Mouse (Mus musculus): Measurements from ENCODE around the gene Kncn. TPM values are rescaled to one million over a fixed set of nuclear protein-coding genes. Genes with fewer than 3 reads are reported as not detected.

The Kncn gene
- polyA plus RNA-seq, 1 experiment from 2014 or later = not detected

- DNase-seq (no peak), ATAC-seq (no peak)
- H3K4me1 ChIP-seq (ENCODE audit: insufficient read depth) = 0 out of 2 replicates have a peak, but pooled peaks cover 2% of the 10 kb centered on the region
These were observed 13.9 kb downstream of the Kncn start for GRCm38 (mm10) chr4:115897901-115898631.

GRCm38 (mm10) chr4:115902816-115903215 is 18.6 kb downstream of the Kncn start:
- no peaks in the 10 kb centered on the region for H3K36me3 ChIP-seq (replicated peaks; ENCODE audit: insufficient read depth, low read length)
- WGBS (ENCODE audit: insufficient replicate concordance) = 20% methylated on average over 5 of the region's 5 CpGs
- H3K9ac ChIP-seq (replicated peaks) = no peak overlapping the region
- H3K4me3 ChIP-seq (ENCODE audit: low read depth, low read length) = no peak overlapping the region
- H3K4me1 ChIP-seq (ENCODE audit: insufficient read depth) = 0 out of 2 replicates have a peak, but pooled peaks cover 2% of the 10 kb centered on the region
- peak; percentile 81 for DNase-seq
- no peak for TF ChIP-seq EP300 (IDR thresholded peaks at IDR 0.05; ENCODE audit: low read depth)
- peak; percentile 84 for TF ChIP-seq CTCF (IDR thresholded peaks at IDR 0.05; ENCODE audit: low read depth)
- no peak overlapping the region for H3K27ac ChIP-seq (ENCODE audit: low read depth)
- H3K9me3 ChIP-seq (ENCODE audit: low read length) = no peaks in the 10 kb centered on the region
- H3K27me3 ChIP-seq (ENCODE audit: insufficient read depth, low read length) = peaks cover 48% of the 10 kb centered on the region
- ATAC-seq = no peak
- no peak overlapping the region for H3K4me2 ChIP-seq (ENCODE audit: low read depth, low read length)

More at GRCm38 (mm10) chr4:115897901-115898631, 13.9 kb downstream of the Kncn start:
- 4% methylated on average over 54 of the region's 56 CpGs for WGBS (ENCODE audit: insufficient replicate concordance)
- Histone ChIP-seq H3K4me3 (ENCODE audit: low read depth, low read length) (peak overlapping the region; percentile 20; the same call in 1 of the 2 replicates), H3K27ac (ENCODE audit: low read depth) (no peak overlapping the region), H3K4me2 (ENCODE audit: low read depth, low read length) (peak overlapping the region; percentile 45), H3K9ac (replicated peaks) (no peak overlapping the region), H3K27me3 (ENCODE audit: insufficient read depth, low read length) (peaks cover 51% of the 10 kb centered on the region), H3K36me3 (replicated peaks; ENCODE audit: insufficient read depth, low read length) (no peaks in the 10 kb centered on the region), H3K9me3 (ENCODE audit: low read length) (no peaks in the 10 kb centered on the region)
- TF ChIP-seq EP300 (IDR thresholded peaks at IDR 0.05; ENCODE audit: low read depth) = no peak
- TF ChIP-seq CTCF (IDR thresholded peaks at IDR 0.05; ENCODE audit: low read depth) = peak; percentile 42

DNA sequence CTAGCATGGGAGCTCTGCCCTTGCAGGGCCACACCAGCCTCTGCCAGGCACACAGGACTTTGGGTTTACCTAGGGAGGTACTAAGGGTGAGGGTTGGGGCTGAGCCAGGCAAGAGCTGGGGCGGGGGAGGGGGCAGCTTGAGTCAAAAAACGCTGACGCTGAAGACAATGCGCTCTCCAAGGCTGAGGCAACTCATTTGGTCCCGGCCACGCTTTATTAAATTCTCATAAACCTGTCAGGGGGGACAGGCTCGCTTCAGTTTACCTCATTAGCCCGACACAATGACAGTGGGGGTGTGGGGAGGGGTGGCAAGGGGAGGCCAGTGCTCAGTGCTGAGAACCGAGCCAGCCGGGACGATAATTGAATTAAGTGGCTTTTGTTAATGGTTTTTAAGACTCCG is 20.2 kb downstream of the Kncn start:
- Histone ChIP-seq H3K9ac (replicated peaks) (no peak overlapping the region), H3K4me2 (ENCODE audit: low read depth, low read length) (no peak overlapping the region), H3K4me1 (ENCODE audit: insufficient read depth) (no peaks in the 10 kb centered on the region), H3K36me3 (replicated peaks; ENCODE audit: insufficient read depth, low read length) (no peaks in the 10 kb centered on the region), H3K27ac (ENCODE audit: low read depth) (no peak overlapping the region), H3K4me3 (ENCODE audit: low read depth, low read length) (no peak overlapping the region), H3K9me3 (ENCODE audit: low read length) (no peaks in the 10 kb centered on the region), H3K27me3 (ENCODE audit: insufficient read depth, low read length) (peaks cover 36% of the 10 kb centered on the region)
- ATAC-seq (no peak), DNase-seq (no peak)
- TF ChIP-seq EP300 (IDR thresholded peaks at IDR 0.05; ENCODE audit: low read depth) = no peak
- no peak for TF ChIP-seq CTCF (IDR thresholded peaks at IDR 0.05; ENCODE audit: low read depth)
- WGBS (ENCODE audit: insufficient replicate concordance) = 28% methylated on average over 12 of the region's 12 CpGs

- Histone ChIP-seq H3K4me1 (ENCODE audit: insufficient read depth) (no peaks in the 10 kb centered on the region), H3K4me3 (ENCODE audit: low read depth, low read length) (no peak overlapping the region), H3K27me3 (ENCODE audit: insufficient read depth, low read length) (peaks cover 30% of the 10 kb centered on the region), H3K9me3 (ENCODE audit: low read length) (no peaks in the 10 kb centered on the region), H3K9ac (replicated peaks) (no peak overlapping the region), H3K36me3 (replicated peaks; ENCODE audit: insufficient read depth, low read length) (no peaks in the 10 kb centered on the region), H3K27ac (ENCODE audit: low read depth) (no peak overlapping the region), H3K4me2 (ENCODE audit: low read depth, low read length) (no peak overlapping the region)
- ATAC-seq (no peak), DNase-seq (no peak)
- WGBS (ENCODE audit: insufficient replicate concordance) = 25% methylated on average over 7 of the region's 7 CpGs
- TF ChIP-seq CTCF (IDR thresholded peaks at IDR 0.05; ENCODE audit: low read depth) (no peak), EP300 (IDR thresholded peaks at IDR 0.05; ENCODE audit: low read depth) (no peak)
These were observed 21.5 kb downstream of the Kncn start for GRCm38 (mm10) chr4:115905701-115906100.

DNA sequence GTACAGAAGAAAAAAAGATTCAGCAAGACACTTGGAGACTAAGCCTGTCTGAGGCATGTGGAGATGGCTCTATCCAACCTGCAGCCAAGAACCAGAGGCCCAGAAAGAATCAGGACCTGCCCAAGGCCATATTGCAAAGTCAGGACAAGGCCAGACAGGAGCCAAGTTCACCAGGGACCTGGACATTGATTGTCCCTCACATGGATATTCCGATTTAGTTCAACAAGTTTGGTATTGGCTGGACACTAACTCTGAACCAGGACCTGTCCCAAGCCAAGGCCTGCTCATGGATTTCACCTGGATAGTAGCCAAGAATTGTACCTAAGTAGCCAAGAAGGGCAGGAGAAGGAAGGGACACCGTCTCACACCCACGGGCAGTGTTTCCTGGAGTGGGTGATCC is 22.6 kb downstream of the Kncn start:
- Histone ChIP-seq H3K27me3 (ENCODE audit: insufficient read depth, low read length) (peaks cover 27% of the 10 kb centered on the region), H3K27ac (ENCODE audit: low read depth) (no peak overlapping the region), H3K9me3 (ENCODE audit: low read length) (no peaks in the 10 kb centered on the region), H3K36me3 (replicated peaks; ENCODE audit: insufficient read depth, low read length) (no peaks in the 10 kb centered on the region), H3K4me2 (ENCODE audit: low read depth, low read length) (no peak overlapping the region), H3K9ac (replicated peaks) (no peak overlapping the region), H3K4me3 (ENCODE audit: low read depth, low read length) (no peak overlapping the region), H3K4me1 (ENCODE audit: insufficient read depth) (no peaks in the 10 kb centered on the region)
- WGBS (ENCODE audit: insufficient replicate concordance) = 78% methylated on average over 3 of the region's 3 CpGs
- ATAC-seq (no peak), DNase-seq (no peak)
- TF ChIP-seq CTCF (IDR thresholded peaks at IDR 0.05; ENCODE audit: low read depth) (no peak), EP300 (IDR thresholded peaks at IDR 0.05; ENCODE audit: low read depth) (no peak)

DNA sequence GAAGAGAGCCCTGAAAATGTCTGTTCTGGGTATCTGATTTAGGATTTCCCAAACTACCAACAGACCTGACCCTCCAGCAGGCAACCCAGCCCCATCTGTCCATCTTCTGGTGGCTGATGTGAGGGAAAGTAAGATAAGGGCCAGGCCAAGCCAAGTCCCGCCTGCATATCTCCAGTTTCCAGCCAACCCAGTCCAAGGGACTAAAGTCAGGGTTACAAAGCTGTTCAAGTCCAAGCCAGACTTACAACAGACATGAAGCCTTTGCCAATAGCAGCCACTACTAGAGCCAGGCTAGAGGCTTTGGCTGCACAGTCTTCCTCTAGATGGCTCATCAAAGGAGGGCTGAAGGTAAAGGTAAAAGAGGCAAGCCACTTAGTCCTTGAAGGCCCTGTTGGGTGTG is 23.8 kb downstream of the Kncn start:
- TF ChIP-seq CTCF (IDR thresholded peaks at IDR 0.05; ENCODE audit: low read depth) (no peak), EP300 (IDR thresholded peaks at IDR 0.05; ENCODE audit: low read depth) (no peak)
- H3K27me3 ChIP-seq (ENCODE audit: insufficient read depth, low read length) = peaks cover 21% of the 10 kb centered on the region
- DNase-seq (no peak), ATAC-seq (no peak)
- no peak overlapping the region for H3K27ac ChIP-seq (ENCODE audit: low read depth)
- no peaks in the 10 kb centered on the region for H3K4me1 ChIP-seq (ENCODE audit: insufficient read depth)
- no peaks in the 10 kb centered on the region for H3K36me3 ChIP-seq (replicated peaks; ENCODE audit: insufficient read depth, low read length)
- no peaks in the 10 kb centered on the region for H3K9me3 ChIP-seq (ENCODE audit: low read length)
- no peak overlapping the region for H3K9ac ChIP-seq (replicated peaks)
- no peak overlapping the region for H3K4me3 ChIP-seq (ENCODE audit: low read depth, low read length)
- WGBS (ENCODE audit: insufficient replicate concordance) = 27% methylated on average over 1 of the region's 1 CpGs
- no peak overlapping the region for H3K4me2 ChIP-seq (ENCODE audit: low read depth, low read length)

Measured in liver, postnatal 0 days (tissue).